Mouse (Mus musculus) liver, embryonic 15.5 days (tissue): ENCODE measurements around the gene Chst15. TPM values are rescaled to one million over a fixed set of nuclear protein-coding genes. Genes with fewer than 3 reads are reported as not detected.

Experiments used
- ATAC-seq: fragments of 200-750 bp; cut with Nextera tagmentation; 2 replicates; pipeline ENCODE4 v1.8.0; 2017; ENCODE audit warnings: moderate number of reproducible peaks, mild to moderate bottlenecking, moderate library complexity; ENCODE audit not compliant: insufficient read depth
- H3K27ac ChIP-seq: fragments of 300-500 bp; sonication (generic); replicated peaks from 2 replicates; pipeline ENCODE4 v1.5.1; 2015; ENCODE audit warnings: mild to moderate bottlenecking, inconsistent platforms
- H3K27me3 ChIP-seq: fragments of 300-500 bp; sonication (generic); 2 replicates; pipeline ENCODE4 v1.6.1; 2015; ENCODE audit warnings: mild to moderate bottlenecking, inconsistent platforms
- H3K36me3 ChIP-seq: fragments of 300-500 bp; sonication (generic); replicated peaks from 2 replicates; pipeline ENCODE4 v1.6.1; 2015; ENCODE audit warnings: moderate library complexity, mild to moderate bottlenecking, inconsistent platforms
- H3K4me1 ChIP-seq: fragments of 300-500 bp; sonication (generic); replicated peaks from 2 replicates; pipeline ENCODE4 v1.6.1; 2015; ENCODE audit warnings: inconsistent platforms
- H3K4me2 ChIP-seq: fragments of 300-500 bp; sonication (generic); 2 replicates; pipeline ENCODE4 v1.6.1; 2015; ENCODE audit warnings: moderate library complexity, mild to moderate bottlenecking, inconsistent platforms
- H3K4me3 ChIP-seq: fragments of 300-500 bp; sonication (generic); replicated peaks from 2 replicates; pipeline ENCODE4 v1.5.1; 2015; ENCODE audit warnings: mild to moderate bottlenecking, inconsistent platforms
- H3K9ac ChIP-seq: fragments of 300-500 bp; sonication (generic); 2 replicates; pipeline ENCODE4 v1.6.1; 2015; ENCODE audit warnings: moderate library complexity, mild to moderate bottlenecking, inconsistent platforms
- H3K9me3 ChIP-seq: fragments of 300-500 bp; sonication (generic); replicated peaks from 2 replicates; pipeline ENCODE4 v1.6.1; 2016; ENCODE audit warnings: inconsistent platforms
- WGBS: fragments of 180-500 bp; shearing (Covaris S2); methylation state at CpG from one replicate; pipeline ENCODE4 v1.1.7; 2015; ENCODE audit warnings: mixed read lengths; ENCODE audit not compliant: insufficient replicate concordance; 5-methylcytosine and 5-hydroxymethylcytosine counted together
- polyA plus RNA-seq: library from polyadenylated mRNA; unstranded; fragments of >200 nt; fragmentation: Nextera tagmentation; extraction: Ambion mirVana; gene quantifications from 2 replicates; pipeline ENCODE4 v1.2.1, GENCODE M21; 2015

Chst15 gene
- polyA plus RNA-seq, 1 experiment from 2014 or later: 4.5 TPM

DNA sequence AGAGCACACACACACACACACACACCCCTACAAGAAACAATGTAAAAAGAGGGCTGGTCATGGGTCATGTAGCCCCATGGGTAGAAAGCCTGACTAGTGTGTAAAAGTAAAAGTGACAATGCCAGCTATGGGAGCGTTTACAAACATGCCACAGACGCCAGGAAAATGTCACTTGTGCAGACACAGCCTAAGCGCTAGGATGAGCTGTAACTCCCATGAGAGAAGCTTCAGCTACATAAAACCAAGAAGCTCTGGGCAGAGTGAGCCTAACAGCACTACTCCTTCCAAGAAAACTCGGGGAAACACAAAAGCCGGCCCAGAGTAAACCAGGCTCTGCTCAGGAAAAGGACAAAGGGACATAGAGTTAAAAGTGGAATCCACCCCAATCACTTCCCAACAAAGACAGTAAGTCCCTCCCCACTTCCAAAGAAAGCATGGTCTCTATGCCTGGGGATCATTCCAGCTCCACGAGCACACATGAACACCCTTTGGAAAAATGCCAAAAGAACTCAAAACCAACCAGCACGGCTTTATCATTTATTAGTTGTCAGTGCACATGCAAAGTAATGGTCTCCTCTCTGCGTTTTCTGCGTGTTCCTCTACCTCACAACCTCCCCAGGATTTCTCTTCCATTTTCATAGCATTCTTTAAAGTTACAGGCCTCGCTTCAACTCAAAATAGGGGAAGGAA, 93.4 kb downstream of the Chst15 start:
- Histone ChIP-seq H3K27ac (no peak overlapping the region), H3K9ac (no peak overlapping the region), H3K4me1 (no peaks in the 10 kb centered on the region), H3K4me2 (no peak overlapping the region), H3K4me3 (no peak overlapping the region), H3K36me3 (no peaks in the 10 kb centered on the region), H3K27me3 (no peaks in the 10 kb centered on the region), H3K9me3 (no peaks in the 10 kb centered on the region)
- 48% methylated on average over 10 of the region's 10 CpGs for WGBS
- no peak for ATAC-seq

DNA sequence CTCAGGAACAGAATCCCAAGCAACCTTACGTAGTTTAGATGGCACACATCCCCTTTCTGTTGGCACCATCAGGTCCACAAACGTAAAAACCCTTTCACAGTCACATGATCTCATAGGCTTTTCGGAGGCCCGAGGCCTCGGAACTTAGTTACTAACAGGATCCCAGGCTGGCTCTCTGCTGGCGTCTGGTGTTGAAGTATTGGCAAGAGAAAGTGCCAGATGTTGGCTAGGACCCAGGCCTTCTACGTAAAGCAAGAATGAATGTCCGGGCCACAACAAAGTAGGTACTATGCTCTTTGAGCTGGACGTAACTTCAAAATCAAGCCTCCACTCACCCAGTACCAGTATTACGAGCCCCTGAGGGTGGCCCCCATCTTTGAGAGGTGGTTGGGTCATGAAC, 103.0 kb downstream of the Chst15 start:
- Histone ChIP-seq H3K9me3 (no peaks in the 10 kb centered on the region), H3K36me3 (no peaks in the 10 kb centered on the region), H3K4me2 (no peak overlapping the region), H3K4me1 (no peaks in the 10 kb centered on the region), H3K9ac (no peak overlapping the region), H3K27ac (no peak overlapping the region), H3K4me3 (no peak overlapping the region), H3K27me3 (peaks cover 7% of the 10 kb centered on the region; the same call in 1 of the 2 replicates)
- ATAC-seq: no peak
- WGBS: 61% methylated on average over 10 of the region's 10 CpGs

DNA sequence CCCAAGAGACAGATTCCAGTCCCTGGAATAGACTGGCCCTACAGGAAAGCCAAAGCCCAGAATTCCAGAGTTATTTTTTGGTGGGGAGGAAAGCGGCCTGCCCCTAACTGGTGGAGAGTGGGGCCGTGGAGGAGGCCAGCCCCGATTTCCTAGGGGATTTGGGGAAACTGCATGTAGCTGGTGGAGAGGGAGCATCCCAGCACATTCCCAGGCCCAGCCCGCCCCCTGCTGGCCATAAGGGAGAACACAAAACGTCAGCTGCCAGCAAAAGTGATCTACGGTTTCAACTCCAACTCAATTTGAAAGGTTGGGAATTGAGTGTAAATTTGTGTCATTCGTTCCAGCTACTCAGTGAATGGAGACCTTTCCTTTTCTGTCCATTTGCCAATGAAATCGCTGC, 103.6 kb downstream of the Chst15 start:
- no peak for ATAC-seq
- H3K27ac ChIP-seq: no peak overlapping the region
- peaks cover 7% of the 10 kb centered on the region; the same call in 1 of the 2 replicates for H3K27me3 ChIP-seq
- H3K9me3 ChIP-seq: no peaks in the 10 kb centered on the region
- no peak overlapping the region for H3K4me3 ChIP-seq
- H3K9ac ChIP-seq: no peak overlapping the region
- WGBS: 10% methylated on average over 8 of the region's 8 CpGs
- H3K36me3 ChIP-seq: no peaks in the 10 kb centered on the region
- no peak overlapping the region for H3K4me2 ChIP-seq
- H3K4me1 ChIP-seq: no peaks in the 10 kb centered on the region

DNA sequence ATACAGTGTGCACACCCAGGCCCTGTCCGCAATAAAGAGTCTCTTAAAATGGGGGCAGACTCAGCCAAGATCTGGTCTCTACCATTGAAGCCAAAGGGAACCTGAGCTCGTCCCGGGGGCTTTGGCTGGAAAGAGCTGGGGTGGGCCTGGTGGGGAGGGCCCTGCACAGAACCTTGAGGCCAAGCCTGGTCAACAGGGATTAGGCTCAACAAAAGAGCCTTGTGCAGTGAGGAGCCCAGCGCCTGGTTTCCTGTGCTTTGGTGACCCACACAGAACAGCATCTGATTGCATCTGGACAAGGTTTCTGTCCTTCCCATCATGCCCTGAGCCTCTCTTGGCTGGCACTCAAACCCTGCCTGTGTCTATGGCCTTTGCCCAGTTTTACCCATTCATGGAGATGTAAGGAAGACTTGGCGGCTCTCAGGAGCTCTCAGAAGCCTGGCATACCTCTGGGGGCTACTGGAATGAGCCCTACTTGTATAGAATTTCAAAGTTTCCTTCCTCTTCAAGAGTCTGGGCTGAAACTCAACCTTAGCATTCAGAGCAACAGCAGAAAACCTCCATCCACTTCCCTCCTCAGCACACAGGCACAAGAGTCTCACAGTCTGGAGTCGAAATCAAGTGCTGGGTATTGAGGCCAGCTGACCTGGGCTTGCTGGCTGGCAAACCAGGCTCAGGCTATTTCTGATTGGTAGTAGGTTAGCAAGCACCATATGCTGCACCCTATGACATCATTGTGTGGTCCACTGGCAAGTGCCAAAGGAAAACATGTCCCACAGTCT, 104.9 kb downstream of the Chst15 start:
- no peak overlapping the region for H3K4me3 ChIP-seq
- H3K27ac ChIP-seq: no peak overlapping the region
- no peak overlapping the region for H3K9ac ChIP-seq
- no peaks in the 10 kb centered on the region for H3K4me1 ChIP-seq
- no peak for ATAC-seq
- 62% methylated on average over 6 of the region's 6 CpGs for WGBS
- H3K9me3 ChIP-seq: no peaks in the 10 kb centered on the region
- H3K4me2 ChIP-seq: no peak overlapping the region
- peaks cover 7% of the 10 kb centered on the region; the same call in 1 of the 2 replicates for H3K27me3 ChIP-seq
- H3K36me3 ChIP-seq: no peaks in the 10 kb centered on the region

DNA sequence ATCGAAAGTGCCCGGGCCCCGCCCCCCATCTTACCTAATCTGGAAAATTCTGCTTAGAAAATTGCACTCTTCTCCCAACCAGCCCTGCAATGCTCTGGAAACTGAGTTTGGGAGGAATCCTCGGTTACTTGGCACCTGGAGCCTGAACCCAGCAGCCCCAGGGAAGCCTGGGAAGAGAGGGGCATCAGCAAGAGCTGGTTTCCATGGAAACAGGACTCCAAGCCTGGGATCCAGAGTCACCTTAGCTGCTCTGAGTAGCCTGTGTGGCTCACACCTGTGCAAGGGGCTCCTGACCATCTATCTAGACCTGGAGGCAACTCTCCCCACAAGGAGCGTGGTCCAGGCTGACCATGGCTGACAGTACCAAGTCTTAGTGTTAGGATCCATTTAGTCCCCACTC, 106.4 kb downstream of the Chst15 start:
- no peak overlapping the region for H3K27ac ChIP-seq
- H3K4me3 ChIP-seq: no peak overlapping the region
- WGBS: 54% methylated on average over 5 of the region's 5 CpGs
- H3K9ac ChIP-seq: no peak overlapping the region
- no peaks in the 10 kb centered on the region for H3K4me1 ChIP-seq
- no peak for ATAC-seq
- no peak overlapping the region for H3K4me2 ChIP-seq
- no peaks in the 10 kb centered on the region for H3K36me3 ChIP-seq
- peaks cover 7% of the 10 kb centered on the region; the same call in 1 of the 2 replicates for H3K27me3 ChIP-seq
- H3K9me3 ChIP-seq: no peaks in the 10 kb centered on the region

DNA sequence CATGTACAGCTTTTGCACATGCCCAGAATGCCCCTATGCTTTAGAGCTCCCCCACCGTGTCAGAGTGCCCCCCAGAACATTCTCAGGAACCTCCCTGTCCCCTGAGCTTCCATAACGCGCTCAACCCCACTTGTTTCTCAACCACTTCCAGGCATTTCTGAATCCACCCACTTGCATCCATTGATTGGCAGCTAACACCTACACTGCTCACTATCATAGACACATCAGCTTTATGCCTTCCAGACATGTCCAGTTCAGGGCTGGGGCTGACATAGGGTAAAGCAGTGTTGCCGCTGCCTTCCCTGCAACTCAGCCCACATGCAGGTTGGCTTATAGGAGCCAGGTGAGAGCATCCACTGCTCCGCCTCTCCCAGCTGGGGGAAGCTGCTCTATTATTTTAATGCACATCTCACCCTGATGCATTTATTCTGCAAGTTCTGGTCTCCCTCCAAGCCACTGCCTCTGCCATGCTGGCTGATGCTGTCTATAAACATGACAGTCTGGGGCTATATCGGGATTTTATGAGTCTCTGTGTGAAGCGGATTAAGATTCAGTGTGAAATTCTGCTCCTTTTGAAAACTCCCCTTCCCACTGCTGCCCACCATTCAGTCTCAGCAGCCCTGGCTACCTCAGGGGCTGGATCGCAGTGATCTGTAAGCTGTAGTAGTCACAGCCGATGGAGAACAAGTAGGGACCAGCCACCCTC, 107.9 kb downstream of the Chst15 start:
- H3K27ac ChIP-seq: no peak overlapping the region
- no peak overlapping the region for H3K4me3 ChIP-seq
- no peak for ATAC-seq
- H3K36me3 ChIP-seq: no peaks in the 10 kb centered on the region
- no peak overlapping the region for H3K9ac ChIP-seq
- peaks cover 4% of the 10 kb centered on the region; the same call in 1 of the 2 replicates for H3K27me3 ChIP-seq
- 67% methylated on average over 9 of the region's 9 CpGs for WGBS
- H3K9me3 ChIP-seq: no peaks in the 10 kb centered on the region
- H3K4me2 ChIP-seq: no peak overlapping the region
- H3K4me1 ChIP-seq: no peaks in the 10 kb centered on the region

DNA sequence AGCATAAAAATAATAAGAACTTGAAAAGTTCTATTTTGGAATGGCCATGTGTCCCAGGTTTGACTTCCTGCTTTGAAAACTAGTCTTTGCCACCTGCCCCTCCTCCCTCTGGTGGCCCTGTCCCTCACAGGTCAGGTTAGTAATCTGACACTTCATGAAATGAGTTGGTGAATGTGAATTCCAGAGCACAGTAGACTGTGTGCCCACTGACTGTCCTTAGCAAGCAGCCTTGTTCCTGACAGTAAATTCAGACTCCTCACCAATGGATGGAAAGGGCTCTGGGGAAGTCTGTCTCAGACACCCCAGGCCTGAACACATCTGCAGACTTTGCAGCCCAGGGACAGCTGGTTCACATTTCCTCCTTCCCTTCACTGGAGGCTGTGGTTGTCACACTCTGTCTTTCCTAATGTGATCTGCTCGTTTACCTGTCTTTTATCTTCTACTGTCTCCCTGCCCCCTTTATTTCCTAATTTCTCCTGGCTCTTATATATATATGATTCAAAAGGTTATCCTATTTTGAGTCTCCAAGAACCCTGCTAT, 112.9 kb downstream of the Chst15 start:
- no peaks in the 10 kb centered on the region; the same call in 1 of the 2 replicates for H3K27me3 ChIP-seq
- no peaks in the 10 kb centered on the region for H3K36me3 ChIP-seq
- H3K4me1 ChIP-seq: no peaks in the 10 kb centered on the region
- no peak overlapping the region for H3K4me3 ChIP-seq
- no peak overlapping the region for H3K4me2 ChIP-seq
- H3K9me3 ChIP-seq: no peaks in the 10 kb centered on the region
- ATAC-seq: no peak
- H3K9ac ChIP-seq: no peak overlapping the region
- 15% methylated on average over 1 of the region's 1 CpGs for whole genome bisulfite sequencing
- no peak overlapping the region for H3K27ac ChIP-seq

DNA sequence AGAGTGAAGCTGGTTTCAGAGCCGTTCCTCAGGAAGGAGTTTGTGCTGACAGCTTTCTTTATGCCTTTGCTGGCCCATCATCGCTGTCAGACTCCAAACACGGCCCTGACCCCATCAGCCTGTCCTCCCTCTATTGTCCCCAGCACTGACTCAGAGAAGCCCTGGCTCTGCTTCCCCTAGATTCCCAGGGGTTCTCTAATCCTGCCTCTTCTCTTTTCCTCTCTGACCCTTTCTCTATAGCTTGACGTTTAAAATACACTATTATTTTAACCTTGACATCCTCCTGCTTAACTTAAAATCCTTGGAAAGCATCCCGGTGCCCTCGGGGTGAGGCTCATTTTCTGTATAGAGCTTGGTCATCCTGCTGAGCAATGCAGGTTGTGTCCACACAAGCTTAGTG, 117.3 kb downstream of the Chst15 start:
- H3K4me1 ChIP-seq: no peaks in the 10 kb centered on the region
- WGBS: 51% methylated on average over 6 of the region's 6 CpGs
- no peak overlapping the region for H3K4me3 ChIP-seq
- no peak overlapping the region for H3K4me2 ChIP-seq
- no peak for ATAC-seq
- H3K27ac ChIP-seq: no peak overlapping the region
- H3K9me3 ChIP-seq: no peaks in the 10 kb centered on the region
- H3K9ac ChIP-seq: no peak overlapping the region
- H3K36me3 ChIP-seq: no peaks in the 10 kb centered on the region
- no peaks in the 10 kb centered on the region; the same call in 1 of the 2 replicates for H3K27me3 ChIP-seq

DNA sequence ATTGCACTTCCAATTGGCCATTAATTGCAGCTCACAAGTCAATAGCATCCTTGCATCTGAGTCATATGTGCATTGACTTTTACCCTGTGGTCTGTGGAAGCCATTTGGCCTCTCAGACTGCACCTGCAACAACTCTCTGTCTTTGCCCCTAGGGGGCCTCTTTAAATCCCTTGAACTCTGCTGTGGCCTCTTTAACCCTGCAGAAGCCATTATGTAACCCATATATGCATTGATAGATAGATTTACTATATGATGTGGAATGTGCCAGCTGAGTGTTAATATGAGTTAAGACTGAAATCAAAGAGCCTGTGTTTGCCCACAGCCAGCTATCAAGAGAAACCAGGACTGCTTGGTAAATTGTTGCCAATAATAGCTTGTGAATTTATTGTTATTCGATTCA, 118.2 kb downstream of the Chst15 start:
- 72% methylated on average over 1 of the region's 1 CpGs for WGBS

DNA sequence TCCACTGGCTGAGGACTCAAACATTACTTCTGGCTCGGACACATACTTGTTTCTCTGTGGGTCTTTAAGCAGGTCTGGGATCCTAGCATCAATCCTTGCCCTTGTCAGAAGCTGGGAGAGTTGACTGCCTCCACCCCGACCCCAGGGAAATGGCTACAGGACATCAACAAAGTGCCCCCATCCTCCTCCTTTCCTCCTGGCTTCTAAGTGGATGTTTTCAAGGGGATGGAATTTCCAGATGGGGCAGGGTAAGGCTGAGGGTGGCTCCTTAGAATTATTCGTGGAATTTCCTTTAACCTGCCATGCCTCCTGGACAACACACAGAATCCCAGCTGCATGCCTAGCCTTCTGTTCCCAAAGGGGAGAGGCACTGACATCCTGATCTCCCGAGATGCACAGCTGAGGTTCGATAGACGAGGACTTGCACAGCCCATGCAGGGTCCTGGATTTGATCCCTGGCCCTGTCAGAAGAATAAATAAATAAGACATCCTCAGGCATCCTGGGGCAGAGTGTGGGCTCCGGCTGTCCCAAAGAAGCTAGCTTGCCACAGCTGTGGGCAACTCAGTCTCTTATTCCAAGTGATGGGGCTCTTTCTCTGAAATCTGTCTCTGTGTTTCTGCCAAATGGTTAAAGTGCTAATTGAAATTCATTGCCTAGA, 119.1 kb downstream of the Chst15 start:
- Histone ChIP-seq H3K36me3 (no peaks in the 10 kb centered on the region), H3K9me3 (no peaks in the 10 kb centered on the region), H3K9ac (no peak overlapping the region), H3K4me2 (no peak overlapping the region), H3K27me3 (no peaks in the 10 kb centered on the region; the same call in 1 of the 2 replicates), H3K4me1 (no peaks in the 10 kb centered on the region), H3K27ac (no peak overlapping the region), H3K4me3 (no peak overlapping the region)
- WGBS: 24% methylated on average over 7 of the region's 7 CpGs
- no peak for ATAC-seq

More for the DNA sequence above, 118.2 kb downstream of the Chst15 start:
- Histone ChIP-seq H3K9ac (no peak overlapping the region), H3K4me1 (no peaks in the 10 kb centered on the region), H3K4me3 (no peak overlapping the region), H3K27ac (no peak overlapping the region), H3K27me3 (no peaks in the 10 kb centered on the region; the same call in 1 of the 2 replicates), H3K9me3 (no peaks in the 10 kb centered on the region), H3K4me2 (no peak overlapping the region), H3K36me3 (no peaks in the 10 kb centered on the region)
- no peak for ATAC-seq
